Comparison of ENCODE assay signal across 8 mouse cellular contexts in the genomic region with DNA sequence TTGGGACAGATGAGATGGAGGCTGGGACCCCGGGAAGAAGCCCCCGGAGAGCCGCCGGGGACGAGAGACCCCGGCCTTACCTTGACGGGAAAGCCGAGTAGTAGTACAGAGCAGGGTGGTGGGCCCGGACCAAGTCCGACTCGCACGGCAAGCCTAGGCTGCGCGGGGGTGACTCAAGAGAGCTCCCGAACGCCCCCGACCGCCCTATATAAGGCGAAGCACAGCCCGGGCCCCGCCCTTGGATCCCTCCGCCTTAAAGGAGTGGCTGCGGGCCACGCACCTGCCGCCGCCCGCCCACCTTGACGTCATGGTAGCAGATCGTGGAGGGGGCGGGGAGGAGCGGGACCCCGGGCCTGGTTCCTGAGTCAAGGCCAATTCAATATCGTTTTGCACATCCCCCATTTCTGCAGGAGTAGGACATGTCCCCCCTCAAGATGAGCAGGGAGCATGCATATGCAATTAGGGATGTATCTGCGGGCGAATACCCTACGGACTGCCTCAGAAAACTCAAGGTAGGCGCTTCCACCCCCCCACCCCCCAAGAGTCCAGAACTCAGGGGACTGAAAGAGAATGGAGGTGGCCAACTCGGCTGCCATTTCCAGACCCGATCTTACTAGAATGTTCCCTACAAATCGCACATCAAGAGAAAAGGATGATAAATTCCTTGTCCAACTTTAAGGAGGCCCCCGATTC. TPM values are rescaled to one million over a fixed set of nuclear protein-coding genes. Genes with fewer than 3 reads are reported as not detected.
A peak's percentile ranks its signal among the peaks of the same experiment; 100 is the strongest.
DNase-seq lines count a peak whose midpoint lies in the region; ATAC-seq and TF ChIP-seq lines count a peak whose summit lies in the region.

Gene Hsp90ab1 (minus strand): TSS at position 185 of the 693 bp plus-strand sequence.

- H3K4me2 ChIP-seq in heart, embryonic 15.5 days, result peak within 1 kb of the TSS; percentile 72
- H3K4me2 ChIP-seq in liver, embryonic 14.5 days (ENCODE audit: low read depth), result peak within 1 kb of the TSS; percentile 100
- peak within 1 kb of the TSS; percentile 94 for H3K4me2 ChIP-seq in neural tube, embryonic 11.5 days (ENCODE audit: low read depth)
- peak within 1 kb of the TSS; percentile 80 for H3K4me2 ChIP-seq in stomach, postnatal 0 days (replicated peaks; ENCODE audit: low read depth)

- H3K9me3 ChIP-seq in forebrain, embryonic 10.5 days, result no peaks in the 10 kb centered on the region
- no peaks in the 10 kb centered on the region for H3K9me3 ChIP-seq in heart, embryonic 15.5 days (replicated peaks)
- no peaks in the 10 kb centered on the region for H3K9me3 ChIP-seq in liver, embryonic 14.5 days (ENCODE audit: control insufficient read depth, low read length)
- H3K9me3 ChIP-seq in neural tube, embryonic 11.5 days (ENCODE audit: control insufficient read depth, low read length), result no peaks in the 10 kb centered on the region
- H3K9me3 ChIP-seq in stomach, postnatal 0 days (ENCODE audit: control insufficient read depth, low read length), result no peaks in the 10 kb centered on the region

- TF ChIP-seq EP300 in liver, embryonic 14.5 days (IDR thresholded peaks at IDR 0.05; ENCODE audit: low read depth), result no peak
- TF ChIP-seq EP300 in stomach, postnatal 0 days (optimal IDR thresholded peaks at IDR 0.05), result peak; percentile 14

- ATAC-seq in CD4-positive, CD25-positive, alpha-beta regulatory T cell, adult 4 months, result peak; percentile 61
- ATAC-seq in heart, embryonic 15.5 days (replicated peaks; ENCODE audit: insufficient number of reproducible peaks, insufficient read depth, low FRiP score, low read depth), result peak; percentile 82
- peak; percentile 76 for ATAC-seq in liver, embryonic 14.5 days (ENCODE audit: insufficient read depth)
- peak; percentile 85 for ATAC-seq in neural tube, embryonic 11.5 days (ENCODE audit: insufficient read depth, low FRiP score, low TSS enrichment)
- peak; percentile 86 for ATAC-seq in stomach, postnatal 0 days (ENCODE audit: low FRiP score, low TSS enrichment)

- no peak for TF ChIP-seq CTCF in liver, embryonic 14.5 days (IDR thresholded peaks at IDR 0.05; ENCODE audit: low read depth)
- TF ChIP-seq CTCF in stomach, postnatal 0 days (IDR thresholded peaks at IDR 0.05; ENCODE audit: low read depth), result no peak

- H3K9ac ChIP-seq in heart, embryonic 15.5 days, result peak within 1 kb of the TSS; percentile 100
- H3K9ac ChIP-seq in liver, embryonic 14.5 days (replicated peaks), result peak within 1 kb of the TSS; percentile 97
- H3K9ac ChIP-seq in neural tube, embryonic 11.5 days (ENCODE audit: low read length), result peak within 1 kb of the TSS; percentile 99
- peak within 1 kb of the TSS; percentile 98 for H3K9ac ChIP-seq in stomach, postnatal 0 days (ENCODE audit: low read length)

- peaks cover 43% of the 10 kb centered on the region for H3K36me3 ChIP-seq in forebrain, embryonic 10.5 days (replicated peaks)
- H3K36me3 ChIP-seq in heart, embryonic 15.5 days, result peaks cover 35% of the 10 kb centered on the region
- peaks cover 38% of the 10 kb centered on the region for H3K36me3 ChIP-seq in liver, embryonic 14.5 days (replicated peaks; ENCODE audit: control insufficient read depth, insufficient read depth, low read depth)
- H3K36me3 ChIP-seq in neural tube, embryonic 11.5 days (ENCODE audit: control insufficient read depth, insufficient read depth, low read length), result peaks cover 25% of the 10 kb centered on the region
- H3K36me3 ChIP-seq in stomach, postnatal 0 days (ENCODE audit: control insufficient read depth, insufficient read depth, low read length), result peaks cover 29% of the 10 kb centered on the region

- peak within 1 kb of the TSS; percentile 83 for H3K4me3 ChIP-seq in forebrain, embryonic 10.5 days
- H3K4me3 ChIP-seq in heart, embryonic 15.5 days, result peak within 1 kb of the TSS; percentile 98
- peak within 1 kb of the TSS; percentile 80 to 100 for H3K4me3 ChIP-seq in liver, embryonic 14.5 days (ENCODE audit: insufficient read depth in 1 of 2, low read depth in 2 of 2, low read length in 2 of 2)
- H3K4me3 ChIP-seq in neural tube, embryonic 11.5 days (ENCODE audit: low read depth, low read length), result peak within 1 kb of the TSS; percentile 100
- H3K4me3 ChIP-seq in stomach, postnatal 0 days (ENCODE audit: low read depth, low read length), result peak within 1 kb of the TSS; percentile 100

- H3K4me1 ChIP-seq in forebrain, embryonic 10.5 days, result peaks cover 56% of the 10 kb centered on the region
- H3K4me1 ChIP-seq in heart, embryonic 15.5 days (replicated peaks), result peaks cover 49% of the 10 kb centered on the region
- H3K4me1 ChIP-seq in liver, embryonic 14.5 days (replicated peaks; ENCODE audit: control insufficient read depth in 2 of 2, insufficient read depth in 2 of 2, low read length in 1 of 2), result peaks cover 4 to 8% of the 10 kb centered on the region in 2 experiments
- peaks cover 6% of the 10 kb centered on the region for H3K4me1 ChIP-seq in neural tube, embryonic 11.5 days (ENCODE audit: control insufficient read depth, insufficient read depth, low read length)
- H3K4me1 ChIP-seq in stomach, postnatal 0 days (replicated peaks; ENCODE audit: control insufficient read depth, insufficient read depth), result no peaks in the 10 kb centered on the region; the same call in 1 of the 2 replicates

- H3K27me3 ChIP-seq in forebrain, embryonic 10.5 days (ENCODE audit: poor library complexity, severe bottlenecking), result no peaks in the 10 kb centered on the region
- no peaks in the 10 kb centered on the region for H3K27me3 ChIP-seq in heart, embryonic 15.5 days
- H3K27me3 ChIP-seq in liver, embryonic 14.5 days (ENCODE audit: control insufficient read depth, insufficient read depth, low read length), result no peaks in the 10 kb centered on the region
- H3K27me3 ChIP-seq in neural tube, embryonic 11.5 days (ENCODE audit: control insufficient read depth, insufficient read depth, low read length), result no peaks in the 10 kb centered on the region
- H3K27me3 ChIP-seq in stomach, postnatal 0 days (ENCODE audit: control insufficient read depth, insufficient read depth, low read length), result no peaks in the 10 kb centered on the region

- peak within 1 kb of the TSS; percentile 99 for H3K27ac ChIP-seq in forebrain, embryonic 10.5 days
- H3K27ac ChIP-seq in heart, embryonic 15.5 days, result peak within 1 kb of the TSS; percentile 99
- peak within 1 kb of the TSS; percentile 92 for H3K27ac ChIP-seq in liver, embryonic 14.5 days
- H3K27ac ChIP-seq in neural tube, embryonic 11.5 days (ENCODE audit: low read depth, low read length), result peak within 1 kb of the TSS; percentile 93
- peak within 1 kb of the TSS; percentile 97 for H3K27ac ChIP-seq in stomach, postnatal 0 days (replicated peaks)

- WGBS in forebrain, embryonic 10.5 days, result under 1% methylated on average over 41 of the region's 41 CpGs
- 0% methylated on average over 41 of the region's 41 CpGs for WGBS in heart, embryonic 15.5 days
- WGBS in liver, embryonic 14.5 days (ENCODE audit: insufficient replicate concordance), result under 1% methylated on average over 41 of the region's 41 CpGs
- 0% methylated on average over 41 of the region's 41 CpGs for WGBS in neural tube, embryonic 11.5 days
- under 1% methylated on average over 41 of the region's 41 CpGs for WGBS in stomach, postnatal 0 days

- DNase-seq in c-Kit-negative CD71-positive TER-119-positive erythroid progenitor cells, embryonic 14.5 days (ENCODE audit: low read depth, low spot score), result peak; percentile 84
- DNase-seq in forebrain, embryonic 10.5 days (ENCODE audit: extremely low spot score, low spot score), result peak; percentile 99
- DNase-seq in kidney, postnatal 25 days, result peak; percentile 99
- peak; percentile 91 to 93 (median 91) for DNase-seq in liver, embryonic 14.5 days (ENCODE audit: low read depth in 3 of 3, low spot score in 3 of 3)
- peak; percentile 99 for DNase-seq in neural tube, embryonic 11.5 days (ENCODE audit: low spot score)
- DNase-seq in stomach, postnatal 0 days (ENCODE audit: low spot score), result peak; percentile 99

RNA-seq across cellular contexts. Expression of gene Hsp90ab1, which starts in this region (rescaled TPM):
- 1,000 to 10,000 TPM; 1,172 to 1,222 TPM for polyA plus RNA-seq in CD4-positive, CD25-positive, alpha-beta regulatory T cell, adult 4 months (2017; shearing (Covaris generic))
- 2,210 and 2,220 TPM in 2 replicates for polyA plus RNA-seq in forebrain, embryonic 10.5 days (2016; fragmentation: Nextera tagmentation; extraction: Ambion mirVana)
- polyA plus RNA-seq in heart, embryonic 15.5 days (2015; fragmentation: Nextera tagmentation; extraction: Ambion mirVana), result 1,147 and 1,218 TPM in 2 replicates
- 287 and 369 TPM in 2 replicates for polyA plus RNA-seq in liver, embryonic 14.5 days (2012; rRNA removed)
- polyA plus RNA-seq in liver, embryonic 14.5 days (2014; fragmentation: Nextera tagmentation; extraction: Ambion mirVana), result 531 and 582 TPM in 2 replicates
- polyA plus RNA-seq in neural tube, embryonic 11.5 days (2014; fragmentation: Nextera tagmentation; extraction: Ambion mirVana), result 1,725 and 1,823 TPM in 2 replicates
- polyA plus RNA-seq in stomach, postnatal 0 days (2015; fragmentation: Nextera tagmentation; extraction: Ambion mirVana), result 715 and 750 TPM in 2 replicates

Comparison
In these comparisons a context has a peak if more than half of its experiments do, and no peak if none do; other contexts are left out.
1. Peak in every context shown above with its lines: DNase-seq, ATAC-seq, H3K4me3 ChIP-seq and H3K27ac ChIP-seq.